Mouse (Mus musculus) lung, embryonic 15.5 days (tissue): ENCODE results near the gene Cphx2. TPM values are rescaled to one million over a fixed set of nuclear protein-coding genes. Genes with fewer than 3 reads are reported as not detected.
"Not testable (repeated sequence)": the region's sequence is repeated elsewhere in the genome, so short reads cannot be mapped to it uniquely, and the experiment has no call there.

Experiments used
- ATAC-seq: fragments of 200-750 bp; cut with Nextera tagmentation; 2 replicates; pipeline ENCODE4 v1.8.0; 2017; ENCODE audit warnings: moderate number of reproducible peaks, borderline replicate concordance; ENCODE audit not compliant: low FRiP score, low TSS enrichment; ENCODE audit errors: extremely low read depth
- H3K27ac ChIP-seq: fragments of 300-500 bp; sonication (generic); 2 replicates; pipeline ENCODE4 v1.5.1; 2015; ENCODE audit warnings: moderate library complexity, mild to moderate bottlenecking, inconsistent platforms
- H3K27me3 ChIP-seq: fragments of 300-500 bp; sonication (generic); 2 replicates; pipeline ENCODE4 v1.6.1; 2015; ENCODE audit warnings: inconsistent platforms
- H3K36me3 ChIP-seq: fragments of 300-500 bp; sonication (generic); 2 replicates; pipeline ENCODE4 v1.6.1; 2015; ENCODE audit warnings: inconsistent platforms
- H3K4me1 ChIP-seq: fragments of 300-500 bp; sonication (generic); 2 replicates; pipeline ENCODE4 v1.6.1; 2015; ENCODE audit warnings: inconsistent platforms
- H3K4me2 ChIP-seq: fragments of 300-500 bp; sonication (generic); 2 replicates; pipeline ENCODE4 v1.6.1; 2015; ENCODE audit warnings: inconsistent platforms, mild to moderate bottlenecking, moderate library complexity
- H3K4me3 ChIP-seq: fragments of 300-500 bp; sonication (generic); 2 replicates; pipeline ENCODE4 v1.5.1; 2015; ENCODE audit warnings: mild to moderate bottlenecking, inconsistent platforms
- H3K9ac ChIP-seq: fragments of 300-500 bp; sonication (generic); 2 replicates; pipeline ENCODE4 v1.6.1; 2015; ENCODE audit warnings: inconsistent platforms
- H3K9me3 ChIP-seq: fragments of 300-500 bp; sonication (generic); 2 replicates; pipeline ENCODE4 v1.6.1; 2016; ENCODE audit warnings: inconsistent platforms
- WGBS: fragments of 180-500 bp; shearing (Covaris S2); methylation state at CpG from one replicate; pipeline ENCODE4 v1.1.7; 2015; 5-methylcytosine and 5-hydroxymethylcytosine counted together
- polyA plus RNA-seq: library from polyadenylated mRNA; unstranded; fragments of >200 nt; fragmentation: Nextera tagmentation; extraction: Ambion mirVana; gene quantifications from 2 replicates; pipeline ENCODE4 v1.2.1, GENCODE M21; 2015

Cphx2 gene
- not detected in 2 replicates for polyA plus RNA-seq

GRCm38 (mm10) chr14:26081216-26081615 is at the start of gene Cphx2:
Cphx2 (plus strand) TSS chr14:26081516.
- H3K4me1 ChIP-seq, H3K4me3 ChIP-seq, H3K27ac ChIP-seq, H3K27me3 ChIP-seq, ATAC-seq, H3K36me3 ChIP-seq, H3K4me2 ChIP-seq, H3K9me3 ChIP-seq, H3K9ac ChIP-seq: not testable (repeated sequence)
- WGBS = no CpG with 5 or more reads among the region's 6 CpGs

GRCm38 (mm10) chr14:26034364-26034763 is 47.0 kb upstream of the Cphx2 start:
- 0 out of 2 replicates have a peak, but pooled peaks have one; percentile 19 for ATAC-seq

GRCm38 (mm10) chr14:26035439-26035838 is 45.9 kb upstream of the Cphx2 start:
- no CpG with 5 or more reads among the region's 6 CpGs for whole genome bisulfite sequencing
- not testable (repeated sequence) for H3K36me3 ChIP-seq, H3K9me3 ChIP-seq, H3K4me2 ChIP-seq, H3K27me3 ChIP-seq, H3K4me3 ChIP-seq, ATAC-seq, H3K4me1 ChIP-seq, H3K27ac ChIP-seq, H3K9ac ChIP-seq

More at GRCm38 (mm10) chr14:26034364-26034763, 47.0 kb upstream of the Cphx2 start:
- not testable (repeated sequence) for H3K36me3 ChIP-seq, H3K27me3 ChIP-seq, H3K4me2 ChIP-seq, H3K4me1 ChIP-seq, H3K4me3 ChIP-seq, H3K9ac ChIP-seq, H3K27ac ChIP-seq, H3K9me3 ChIP-seq
- no CpG with 5 or more reads among the region's 3 CpGs for WGBS

GRCm38 (mm10) chr14:26042611-26043010 is 38.7 kb upstream of the Cphx2 start, which contains the start of gene Gm9780:
Gm9780 (minus strand) TSS chr14:26042711.
- no CpG with 5 or more reads among the region's 26 CpGs for WGBS
- H3K27me3 ChIP-seq = not testable (repeated sequence)

GRCm38 (mm10) chr14:26045007-26045406 is 36.3 kb upstream of the Cphx2 start:
- ATAC-seq, H3K9me3 ChIP-seq, H3K27me3 ChIP-seq, H3K4me2 ChIP-seq, H3K36me3 ChIP-seq, H3K4me1 ChIP-seq, H3K27ac ChIP-seq, H3K9ac ChIP-seq, H3K4me3 ChIP-seq: not testable (repeated sequence)
- WGBS = no CpG with 5 or more reads among the region's 5 CpGs

More at GRCm38 (mm10) chr14:26042611-26043010, 38.7 kb upstream of the Cphx2 start, which contains the start of gene Gm9780:
- not testable (repeated sequence) for H3K4me1 ChIP-seq, H3K36me3 ChIP-seq, H3K9ac ChIP-seq, ATAC-seq, H3K4me3 ChIP-seq, H3K9me3 ChIP-seq, H3K4me2 ChIP-seq, H3K27ac ChIP-seq

GRCm38 (mm10) chr14:26047026-26047425 is 34.3 kb upstream of the Cphx2 start:
- not testable (repeated sequence) for H3K4me3 ChIP-seq, H3K27ac ChIP-seq, ATAC-seq, H3K4me1 ChIP-seq, H3K4me2 ChIP-seq, H3K9ac ChIP-seq, H3K36me3 ChIP-seq, H3K9me3 ChIP-seq, H3K27me3 ChIP-seq
- WGBS = no CpG with 5 or more reads among the region's 8 CpGs

GRCm38 (mm10) chr14:26048767-26049166 is 32.5 kb upstream of the Cphx2 start:
- not testable (repeated sequence) for H3K36me3 ChIP-seq, H3K27me3 ChIP-seq, H3K9me3 ChIP-seq, H3K4me2 ChIP-seq, ATAC-seq, H3K9ac ChIP-seq, H3K4me3 ChIP-seq, H3K4me1 ChIP-seq, H3K27ac ChIP-seq
- WGBS = no CpG with 5 or more reads among the region's 9 CpGs

GRCm38 (mm10) chr14:26058184-26058583 is 23.1 kb upstream of the Cphx2 start:
- not testable (repeated sequence) for H3K27me3 ChIP-seq, H3K4me2 ChIP-seq, H3K9ac ChIP-seq, H3K27ac ChIP-seq, H3K4me3 ChIP-seq, H3K9me3 ChIP-seq, H3K4me1 ChIP-seq, H3K36me3 ChIP-seq
- WGBS = no CpG with 5 or more reads among the region's 3 CpGs
- ATAC-seq = peak; percentile 78; the same call in 1 of the 2 replicates

GRCm38 (mm10) chr14:26059362-26059761 is 22.0 kb upstream of the Cphx2 start:
- not testable (repeated sequence) for ATAC-seq, H3K4me2 ChIP-seq, H3K4me3 ChIP-seq, H3K4me1 ChIP-seq, H3K36me3 ChIP-seq, H3K9ac ChIP-seq, H3K27me3 ChIP-seq, H3K9me3 ChIP-seq, H3K27ac ChIP-seq
- WGBS = no CpG with 5 or more reads among the region's 6 CpGs

- not testable (repeated sequence) for H3K27me3 ChIP-seq, H3K27ac ChIP-seq, H3K36me3 ChIP-seq, H3K9ac ChIP-seq, H3K4me2 ChIP-seq, H3K4me3 ChIP-seq, H3K9me3 ChIP-seq, H3K4me1 ChIP-seq
- no CpG with 5 or more reads among the region's 44 CpGs for WGBS
- peak; percentile 78 for ATAC-seq
These were observed 14.6 kb upstream of the Cphx2 start for GRCm38 (mm10) chr14:26066574-26067324.

- not testable (repeated sequence) for H3K4me1 ChIP-seq, H3K4me2 ChIP-seq, H3K4me3 ChIP-seq, H3K36me3 ChIP-seq, H3K27ac ChIP-seq, H3K27me3 ChIP-seq, H3K9ac ChIP-seq, H3K9me3 ChIP-seq
- peak; percentile 72; the same call in 1 of the 2 replicates for ATAC-seq
- WGBS = no CpG with 5 or more reads among the region's 10 CpGs
These were observed 14.0 kb upstream of the Cphx2 start, which contains the start of gene Tmem254c for GRCm38 (mm10) chr14:26067325-26067633. Tmem254c (minus strand) TSS chr14:26067355.

GRCm38 (mm10) chr14:26076620-26077390 is 4.5 kb upstream of the Cphx2 start:
- H3K4me2 ChIP-seq, H3K27ac ChIP-seq, H3K36me3 ChIP-seq, H3K27me3 ChIP-seq, H3K9ac ChIP-seq, H3K9me3 ChIP-seq, ATAC-seq, H3K4me1 ChIP-seq, H3K4me3 ChIP-seq: not testable (repeated sequence)
- WGBS = no CpG with 5 or more reads among the region's 5 CpGs
